Mouse (Mus musculus): ENCODE results near the gene Orm3.

Orm3 gene

DNA sequence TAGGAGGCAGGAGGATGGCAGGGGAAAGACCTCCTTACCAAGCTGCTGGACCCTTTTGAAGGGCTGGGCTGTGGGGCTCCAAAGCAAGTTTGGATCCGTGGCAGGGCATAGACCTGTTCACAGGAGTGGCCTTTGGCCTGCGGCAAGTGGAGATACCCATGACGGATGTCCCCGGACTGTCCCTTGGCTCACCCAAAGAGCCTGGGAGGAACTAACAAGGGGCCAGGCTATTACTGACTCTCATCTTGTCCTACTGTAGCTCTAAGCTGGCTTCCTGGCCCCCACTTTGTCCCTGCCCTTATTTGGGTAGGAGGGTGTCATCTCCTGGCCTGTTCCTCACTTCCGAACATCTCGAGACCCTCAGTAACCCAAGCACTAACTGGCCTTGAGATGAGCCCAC lies 46.6 kb downstream of the Orm3 start:
- DNase-seq, result no peak

- peak; percentile 93 to 97 for DNase-seq
Observed at GRCm38 (mm10) chr4:63403040-63403959, 47.3 kb downstream of the Orm3 start, which contains the start of gene Akna. TSS of gene Akna (minus strand) at chr4:63403354.

GRCm38 (mm10) chr4:63404205-63404604 lies 48.2 kb downstream of the Orm3 start:
- peak; percentile 55 to 57 for DNase-seq

- DNase-seq, result peak in 1 of 2 experiments; percentile 54
Observed at GRCm38 (mm10) chr4:63405051-63405450, 49.1 kb downstream of the Orm3 start.

- DNase-seq, result peak in 1 of 2 experiments; percentile 25
Observed at GRCm38 (mm10) chr4:63405683-63406082, 49.7 kb downstream of the Orm3 start.

DNA sequence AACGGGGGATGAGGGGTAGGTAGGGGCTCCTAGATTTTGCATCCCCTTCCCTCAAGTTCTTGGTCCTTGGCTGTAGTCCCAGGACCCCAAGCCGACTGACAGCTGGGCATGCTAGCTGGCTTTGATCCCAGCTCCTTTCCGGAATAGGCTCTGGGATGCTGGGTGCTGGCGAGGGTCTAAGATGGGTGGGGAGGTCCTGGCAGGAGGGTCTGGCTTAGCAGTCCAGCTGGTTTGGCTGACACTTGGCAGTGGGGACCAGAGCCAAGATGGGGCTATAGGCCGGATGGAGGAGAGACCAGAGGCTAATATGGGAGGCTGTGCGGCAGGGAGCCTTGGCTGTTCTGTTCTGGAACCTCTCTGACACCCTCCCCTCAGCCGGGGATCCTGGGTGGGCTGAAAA lies 52.3 kb downstream of the Orm3 start:
- DNase-seq, result peak; percentile 42 to 76

GRCm38 (mm10) chr4:63408649-63409048 lies 52.7 kb downstream of the Orm3 start:
- peak; percentile 74 to 83 for DNase-seq
